Mouse (Mus musculus) adrenal gland, adult (tissue): ENCODE data around the gene Tmod2.
"Not testable (repeated sequence)": the region's sequence is repeated elsewhere in the genome, so short reads cannot be mapped to it uniquely, and the experiment has no call there.

Experiments
- DNase-seq, 2 experiments: peaks; one replicate each; pipeline ENCODE4 v3.0.0; 2022 to 2023; ENCODE audit warnings: low spot score in 1 of 2; ENCODE audit not compliant: inconsistent age in 2 of 2

Gene Tmod2

GRCm38 (mm10) chr9:75553719-75554118 is 57.4 kb downstream of the Tmod2 start:
- DNase-seq: no peak

DNA sequence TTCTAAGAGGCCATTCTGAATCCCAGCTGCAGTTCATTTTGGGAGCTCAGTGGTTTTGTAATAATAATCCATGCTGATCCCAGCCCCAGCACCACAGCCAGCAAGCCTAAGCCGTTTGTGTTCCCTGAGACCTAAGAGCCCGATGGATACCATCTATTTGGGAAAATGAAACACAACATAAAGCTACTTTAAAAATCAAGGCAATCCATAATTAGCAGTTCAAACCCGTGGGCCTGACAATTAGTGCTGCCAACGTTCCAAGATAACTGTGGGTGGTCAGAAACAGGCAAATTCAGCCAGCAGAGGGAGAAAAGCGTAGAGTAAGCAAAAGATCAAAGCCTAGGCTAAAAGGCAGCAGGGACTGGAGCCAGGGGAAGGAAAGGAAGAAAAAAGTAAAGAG is 59.8 kb downstream of the Tmod2 start:
- peak in 1 of 2 experiments; percentile 59 for DNase-seq

DNA sequence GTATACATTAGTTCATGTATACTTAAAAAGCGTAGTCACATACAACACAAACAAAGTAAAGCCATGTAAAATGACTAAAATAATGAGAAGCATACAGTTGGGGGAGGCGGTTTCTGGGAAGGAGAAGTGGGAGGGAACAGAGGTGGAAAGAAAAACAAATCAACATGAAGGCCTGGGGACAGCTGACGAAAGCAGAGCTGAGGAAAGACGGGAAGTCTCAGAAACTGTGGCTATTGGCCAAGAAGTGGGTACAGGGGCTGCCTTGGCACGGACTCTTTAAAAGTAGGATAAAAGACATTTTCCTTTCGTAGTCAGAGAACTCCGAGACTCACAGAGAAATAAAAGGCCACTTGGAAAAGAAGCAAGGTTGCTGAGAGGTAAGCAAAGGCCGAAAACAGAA is 62.1 kb downstream of the Tmod2 start:
- peak; percentile 31 to 68 for DNase-seq

GRCm38 (mm10) chr9:75546885-75547553 is 64.1 kb downstream of the Tmod2 start:
- DNase-seq: peak; percentile 82 to 94

GRCm38 (mm10) chr9:75545514-75545913 is 65.6 kb downstream of the Tmod2 start:
- DNase-seq: no peak

DNA sequence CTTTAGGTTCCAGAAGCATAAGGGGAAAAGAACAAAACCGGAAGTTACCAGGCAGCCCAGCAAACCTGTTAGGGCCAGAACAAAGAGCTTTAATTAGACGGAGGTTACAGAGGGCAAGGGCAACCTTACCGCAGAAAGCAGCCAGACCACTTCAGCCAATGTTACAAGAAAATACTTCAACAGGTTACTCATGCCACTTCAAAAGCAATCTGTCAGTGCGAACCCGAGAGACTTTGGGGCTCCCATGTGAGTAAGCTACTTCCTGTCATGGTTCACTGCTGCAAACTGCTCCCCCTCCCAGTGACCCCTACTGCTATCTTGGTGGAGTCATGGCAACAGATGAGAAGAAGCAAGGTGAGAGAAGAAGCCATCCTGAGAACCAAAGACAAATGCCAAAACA is 69.6 kb downstream of the Tmod2 start:
- peak in 1 of 2 experiments; percentile 66 for DNase-seq

DNA sequence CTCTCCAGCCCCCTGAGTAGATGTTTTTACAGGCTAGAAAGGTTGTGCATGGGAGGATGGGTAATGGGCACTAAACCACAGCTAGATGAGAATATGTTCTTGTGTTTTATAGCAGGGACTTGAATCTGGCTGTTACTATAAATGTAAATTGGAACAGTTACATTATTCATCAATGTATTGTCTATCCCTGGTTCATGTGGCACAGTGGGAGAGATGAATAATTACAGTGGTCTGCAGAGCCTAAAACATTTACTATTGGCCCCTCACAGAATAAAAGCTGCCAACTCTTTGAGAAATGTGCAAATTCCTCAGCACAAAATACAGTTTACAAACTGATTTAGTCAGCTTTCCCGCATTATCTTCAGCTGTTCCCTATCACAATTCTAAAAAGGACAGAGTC is 74.7 kb downstream of the Tmod2 start:
- DNase-seq: no peak

- DNase-seq: no peak
Observed at GRCm38 (mm10) chr9:75534431-75534962, 76.6 kb downstream of the Tmod2 start.

DNA sequence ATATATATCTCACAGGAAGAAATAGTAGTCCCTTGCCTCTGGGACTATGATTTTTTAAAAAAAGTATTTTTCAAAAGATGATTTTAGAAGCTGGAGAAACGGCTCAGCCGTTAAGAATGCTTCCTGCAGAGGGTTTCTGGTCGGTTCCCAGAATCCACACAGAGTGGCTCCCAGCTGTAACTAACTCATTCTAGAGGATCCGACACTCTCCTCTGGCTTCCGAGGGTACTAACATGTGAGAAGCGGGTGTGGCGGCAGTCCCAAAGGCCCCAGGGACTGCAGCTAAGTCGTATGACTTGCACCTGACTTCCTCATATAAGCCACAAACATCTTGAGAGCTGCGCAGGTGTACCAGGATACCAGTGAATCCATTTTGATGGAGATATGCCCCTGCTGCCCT is 78.1 kb downstream of the Tmod2 start:
- DNase-seq: not testable (repeated sequence)

- DNase-seq: no peak
Observed at GRCm38 (mm10) chr9:75532461-75532860, 78.7 kb downstream of the Tmod2 start.

DNA sequence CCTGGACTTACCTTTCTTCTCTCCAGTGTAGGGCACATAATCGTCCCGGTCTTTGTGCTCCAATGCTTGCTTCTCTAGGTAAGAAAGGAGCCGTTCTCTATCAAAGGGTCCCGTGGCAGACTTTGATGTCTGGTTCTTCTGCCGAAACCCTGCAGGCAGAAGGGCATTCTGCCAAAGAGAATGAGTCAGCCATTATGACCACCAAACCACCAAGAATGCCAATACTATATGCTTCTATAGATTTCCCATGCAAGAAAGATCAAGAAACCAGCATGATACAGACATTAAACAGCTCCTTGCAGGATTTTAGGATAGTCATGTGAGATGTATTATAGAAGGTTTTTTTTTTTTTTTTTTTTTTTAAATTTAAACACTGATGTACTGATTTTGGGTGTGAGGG is 81.8 kb downstream of the Tmod2 start:
- DNase-seq: peak; percentile 19 to 65

DNA sequence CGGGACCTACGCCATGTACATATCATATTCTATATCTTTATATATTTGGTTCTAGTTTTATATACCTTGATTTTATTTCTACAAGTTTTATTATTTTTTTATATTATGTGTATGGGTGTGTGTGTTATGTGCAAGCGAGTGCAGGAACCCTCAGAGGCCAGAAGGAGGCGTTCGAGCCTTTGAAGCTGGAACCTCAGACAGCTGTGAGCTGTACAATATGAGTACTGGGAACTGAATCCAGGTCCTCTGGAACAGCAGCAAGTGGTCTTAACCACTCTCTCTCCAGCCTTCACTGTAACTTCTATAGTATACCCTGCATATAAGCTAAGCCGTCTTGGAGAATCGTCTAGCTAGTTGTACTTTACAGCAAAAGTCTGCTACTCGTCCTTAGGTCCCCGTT is 83.0 kb downstream of the Tmod2 start:
- DNase-seq: no peak

GRCm38 (mm10) chr9:75527368-75528059 is 83.6 kb downstream of the Tmod2 start:
- peak; percentile 49 to 61 for DNase-seq

- DNase-seq: no peak
Observed at GRCm38 (mm10) chr9:75523646-75524045, 87.5 kb downstream of the Tmod2 start.

- no peak for DNase-seq
Observed at GRCm38 (mm10) chr9:75522217-75522616, 88.9 kb downstream of the Tmod2 start.

- peak; percentile 44 to 80 for DNase-seq
Observed at GRCm38 (mm10) chr9:75521788-75522187, 89.3 kb downstream of the Tmod2 start.

- no peak for DNase-seq
Observed at GRCm38 (mm10) chr9:75520940-75521339, 90.2 kb downstream of the Tmod2 start.

- DNase-seq: no peak
Observed at GRCm38 (mm10) chr9:75517751-75518150, 93.4 kb downstream of the Tmod2 start.
